Mouse (Mus musculus): ENCODE results near the gene Fpr3.

- TF ChIP-seq CTCF (IDR thresholded peaks at IDR 0.05; ENCODE audit: insufficient read depth, low read depth, low read length): no peak
- TF ChIP-seq POLR2A (IDR thresholded peaks at IDR 0.05; ENCODE audit: insufficient read depth, low read depth, low read length): no peak
Observed at GRCm38 (mm10) chr17:17973443-17973842, 85.8 kb downstream of the Fpr3 start.
